Mouse (Mus musculus) hindbrain, embryonic 11.5 days (tissue): ENCODE results near the gene Cdk19. TPM values are rescaled to one million over a fixed set of nuclear protein-coding genes. Genes with fewer than 3 reads are reported as not detected.

Source experiments
- polyA plus RNA-seq: library from polyadenylated mRNA; unstranded; fragments of >200 nt; fragmentation: Nextera tagmentation; extraction: Ambion mirVana; gene quantifications from 2 replicates; pipeline ENCODE4 v1.2.1, GENCODE M21; 2014

Cdk19 gene
- polyA plus RNA-seq, 1 experiment from 2014 or later = 9.0 TPM

Other genes with a start within 250 kb of the Cdk19 start
- 8.6 and 8.9 TPM in 2 replicates for gene Slc16a10, start 197.3 kb upstream of the Cdk19 start, polyA plus RNA-seq
- 89.6 and 94.0 TPM in 2 replicates for gene Rpf2, start 92.5 kb upstream of the Cdk19 start, polyA plus RNA-seq
- 151 and 155 TPM in 2 replicates for gene Gtf3c6, start 81.5 kb upstream of the Cdk19 start, polyA plus RNA-seq
- 82.2 and 89.7 TPM in 2 replicates for gene Amd1, start 37.4 kb upstream of the Cdk19 start, polyA plus RNA-seq
- gene Slc22a16, start 230.8 kb downstream of the Cdk19 start, polyA plus RNA-seq = not detected in 2 replicates